Mouse (Mus musculus): ENCODE measurements around the gene Fundc2. TPM values are rescaled to one million over a fixed set of nuclear protein-coding genes. Genes with fewer than 3 reads are reported as not detected.

The Fundc2 gene
- 10 to 100 TPM; 48.0 to 49.6 TPM for polyA plus RNA-seq (2017; shearing (Covaris generic))

GRCm38 (mm10) chrX:75382195-75382771 lies at the start of gene Fundc2, which contains the start of gene F8:
Fundc2 (plus strand) TSS chrX:75382399.
F8 (minus strand) TSS chrX:75382615.

GRCm38 (mm10) chrX:75415936-75416785 lies 34.0 kb downstream of the Fundc2 start, which contains the start of the genes Cmc4, Mtcp1 and Brcc3:
Cmc4 (minus strand) TSS chrX:75416584.
Mtcp1 (minus strand) TSS chrX:75416588.
Brcc3 (plus strand) TSS chrX:75416628.

Other genes starting within 250 kb of the Fundc2 start
- gene Smim9, start 218.6 kb upstream of the Fundc2 start, polyA plus RNA-seq (2017; shearing (Covaris generic)), result not detected
- under 1 TPM in 1 of 2 experiments, not detected in 1; 0.90 TPM for gene F8, start 216 bp downstream of the Fundc2 start, polyA plus RNA-seq (2017; shearing (Covaris generic))
- 10 to 100 TPM; 14.1 to 18.3 TPM for gene Cmc4, start 34.2 kb downstream of the Fundc2 start, polyA plus RNA-seq (2017; shearing (Covaris generic))
- gene Mtcp1, start 34.2 kb downstream of the Fundc2 start, polyA plus RNA-seq (2017; shearing (Covaris generic)), result 10 to 100 TPM in 1 of 2 experiments, 1 to 10 TPM in 1; 8.5 to 10.3 TPM
- 10 to 100 TPM; 57.7 to 60.2 TPM for gene Brcc3, start 34.2 kb downstream of the Fundc2 start, polyA plus RNA-seq (2017; shearing (Covaris generic))
- 100 to 1,000 TPM; 107 to 143 TPM for gene Vbp1, start 131.9 kb downstream of the Fundc2 start, polyA plus RNA-seq (2017; shearing (Covaris generic))
- gene Rab39b, start 195.8 kb downstream of the Fundc2 start, polyA plus RNA-seq (2017; shearing (Covaris generic)), result 1 to 10 TPM; 1.2 to 2.5 TPM

All from inflammation-experienced regulatory T-cells (primary cell).